Mouse (Mus musculus): ENCODE results near the gene Abca1.

Abca1 gene

GRCm38 (mm10) chr4:53009183-53009582, 150.5 kb downstream of the Abca1 start:
- DNase-seq (ENCODE audit: low spot score in 2 of 2): no peak

- DNase-seq (ENCODE audit: low spot score in 2 of 2): no peak
Observed at GRCm38 (mm10) chr4:53000154-53000553, 159.5 kb downstream of the Abca1 start.

- DNase-seq (ENCODE audit: low spot score in 2 of 2): no peak
Observed at GRCm38 (mm10) chr4:52999449-52999848, 160.2 kb downstream of the Abca1 start.

- DNase-seq (ENCODE audit: low spot score in 2 of 2): no peak
Observed at GRCm38 (mm10) chr4:52989248-52989647, 170.4 kb downstream of the Abca1 start, which contains the start of gene Nipsnap3a. TSS of gene Nipsnap3a (plus strand) at chr4:52989272.

GRCm38 (mm10) chr4:52986266-52986665, 173.4 kb downstream of the Abca1 start:
- no peak for DNase-seq (ENCODE audit: low spot score in 2 of 2)

- DNase-seq (ENCODE audit: low spot score in 2 of 2): no peak
Observed at GRCm38 (mm10) chr4:52985216-52985615, 174.5 kb downstream of the Abca1 start.
